Mouse (Mus musculus) 3T3-L1 (cell line): ENCODE measurements at regions not wholly inside any gene's neighbourhood (a gene's known extent, or its start where the extent isn't known, plus 50 kb on each side); places are given as distances from the start of the nearest gene placed in this dataset.

Source experiments
- DNase-seq: peaks from one replicate; pipeline ENCODE4 v3.0.0-alpha.2; 2015; ENCODE audit warnings: low read depth, low spot score

GRCm38 (mm10) chr17:50438960-50439359 lies 70.2 kb upstream of the Plcl2 start:
- DNase-seq = no peak

- no peak for DNase-seq
These were observed 69.8 kb upstream of the Plcl2 start for GRCm38 (mm10) chr17:50439365-50439764.

- no peak for DNase-seq
These were observed 67.1 kb upstream of the Plcl2 start for GRCm38 (mm10) chr17:50442062-50442461.

GRCm38 (mm10) chr17:50442905-50443304 lies 66.3 kb upstream of the Plcl2 start:
- DNase-seq = no peak

- DNase-seq = no peak
These were observed 65.7 kb upstream of the Plcl2 start for GRCm38 (mm10) chr17:50443376-50444022.

GRCm38 (mm10) chr17:50444023-50444389 lies 65.2 kb upstream of the Plcl2 start:
- no peak for DNase-seq

GRCm38 (mm10) chr17:50448693-50449092 lies 60.5 kb upstream of the Plcl2 start:
- DNase-seq = no peak

GRCm38 (mm10) chr17:50451606-50452005 lies 57.6 kb upstream of the Plcl2 start:
- DNase-seq = no peak

- DNase-seq = no peak
These were observed 55.7 kb upstream of the Plcl2 start for GRCm38 (mm10) chr17:50453524-50453923.

- no peak for DNase-seq
These were observed 55.2 kb upstream of the Plcl2 start for GRCm38 (mm10) chr17:50453956-50454355.

GRCm38 (mm10) chr17:50454917-50455316 lies 54.3 kb upstream of the Plcl2 start:
- DNase-seq = no peak

GRCm38 (mm10) chr17:50455719-50456118 lies 53.5 kb upstream of the Plcl2 start:
- no peak for DNase-seq

GRCm38 (mm10) chr17:50457053-50457697 lies 52.0 kb upstream of the Plcl2 start:
- no peak for DNase-seq

- no peak for DNase-seq
These were observed 51.0 kb upstream of the Plcl2 start for GRCm38 (mm10) chr17:50458232-50458631.
